Mouse (Mus musculus) spleen, adult 12 weeks (tissue): Measurements from ENCODE around the gene Ola1.

Source experiments
- DNase-seq: peaks from one replicate; pipeline ENCODE4 v3.0.0; 2022; ENCODE audit warnings: low spot score

Ola1 gene

DNA sequence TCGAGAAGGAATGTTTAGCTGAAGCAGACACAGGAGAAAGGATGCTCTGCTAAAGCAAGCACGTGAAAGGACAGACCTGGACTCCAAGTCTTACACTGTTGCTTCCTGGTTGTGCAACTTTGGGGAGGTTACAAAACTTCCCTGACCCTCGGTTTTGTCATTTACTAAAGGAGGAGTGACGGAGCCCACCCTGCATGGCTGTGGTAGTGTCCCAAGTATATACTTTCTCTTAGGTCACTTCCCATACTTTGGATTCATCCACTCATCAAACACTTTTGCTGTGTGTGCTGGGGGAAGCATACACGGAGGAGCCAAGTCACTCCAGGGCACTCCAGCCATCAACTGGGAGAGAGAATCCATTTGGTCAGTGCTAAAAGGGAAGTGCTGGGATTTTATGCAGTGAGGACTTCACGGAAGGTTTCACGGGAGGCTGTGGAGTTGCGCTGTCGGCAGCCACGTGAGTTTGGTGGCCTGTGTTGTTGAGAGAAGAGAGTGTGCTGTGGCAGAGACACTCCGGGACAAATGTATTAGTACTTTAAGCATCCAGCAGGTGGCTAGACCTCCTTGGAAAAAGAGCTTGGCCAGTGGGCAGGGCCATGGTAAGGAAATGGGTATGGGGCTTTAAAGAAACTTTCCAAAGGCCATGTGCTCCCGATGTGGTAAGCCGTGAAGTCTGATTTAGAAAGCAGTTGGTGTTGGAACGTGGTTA, 154.7 kb downstream of the Ola1 start:
- DNase-seq = no peak

DNA sequence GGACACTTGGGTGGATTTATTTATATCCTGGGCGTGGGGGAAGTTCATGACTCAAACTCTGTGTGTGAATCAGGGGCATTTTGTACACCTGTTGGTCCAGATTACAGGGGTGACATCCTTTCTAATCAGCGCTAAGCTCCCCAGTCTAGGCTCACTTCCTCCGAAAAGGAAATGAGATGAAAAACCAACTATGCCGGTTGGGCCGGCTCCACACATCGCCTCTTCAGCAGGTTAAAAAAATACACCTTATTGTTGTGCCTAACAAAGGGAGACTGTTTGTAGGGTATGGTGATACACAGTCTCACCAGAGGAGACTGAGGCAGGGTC, 158.5 kb downstream of the Ola1 start:
- DNase-seq = no peak

DNA sequence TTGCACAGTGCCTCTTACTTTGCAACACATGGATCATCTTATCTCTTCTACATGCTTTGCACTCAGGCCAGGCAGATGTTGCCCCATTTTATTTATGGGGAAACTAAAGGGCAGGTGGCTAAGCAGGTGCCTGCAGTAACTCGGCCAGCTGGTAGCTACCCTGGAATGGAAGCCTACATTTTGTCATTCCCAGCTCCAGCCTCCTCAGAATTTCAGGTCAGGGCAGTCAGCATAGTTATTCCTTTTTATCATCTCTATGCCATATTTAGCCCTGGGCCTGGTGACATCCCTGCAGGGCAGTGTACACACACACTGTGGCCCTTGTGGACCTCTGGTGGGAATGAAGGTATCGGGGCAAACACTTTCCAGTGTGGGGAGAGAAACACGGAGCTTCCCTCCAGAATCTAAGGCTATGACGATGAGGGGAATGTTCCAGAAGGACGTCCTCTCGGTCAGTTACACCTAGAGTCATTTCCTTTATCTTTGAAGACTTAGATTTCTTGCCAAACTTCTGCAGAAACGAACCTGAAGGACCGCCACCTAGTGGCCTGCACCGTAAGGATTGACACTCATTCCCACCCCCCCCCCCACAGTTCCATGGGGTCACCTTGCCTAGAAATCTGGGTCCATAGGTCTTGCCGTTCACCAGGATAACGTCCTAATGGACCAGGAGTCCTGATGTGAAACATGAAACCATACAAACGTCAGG, 159.0 kb downstream of the Ola1 start:
- DNase-seq = peak; percentile 31

DNA sequence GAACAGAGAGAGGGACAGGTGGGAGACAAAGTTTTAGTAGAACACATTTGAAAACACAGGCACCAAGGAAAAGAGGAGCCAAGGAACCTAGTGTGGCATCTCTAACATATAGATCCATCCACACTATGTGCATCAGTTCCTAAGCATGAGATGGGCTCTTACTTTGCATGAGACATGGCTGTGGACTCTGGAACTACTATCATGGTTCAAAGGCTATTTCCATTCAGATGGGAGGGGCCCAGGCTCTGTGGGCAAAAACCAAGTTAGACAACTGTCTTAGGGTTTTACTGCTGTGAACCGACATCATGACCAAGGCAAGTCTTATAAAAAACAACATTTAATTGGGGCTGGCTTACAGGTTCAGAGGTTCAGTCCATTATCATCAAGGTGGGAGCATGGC, 160.4 kb downstream of the Ola1 start:
- no peak for DNase-seq

DNA sequence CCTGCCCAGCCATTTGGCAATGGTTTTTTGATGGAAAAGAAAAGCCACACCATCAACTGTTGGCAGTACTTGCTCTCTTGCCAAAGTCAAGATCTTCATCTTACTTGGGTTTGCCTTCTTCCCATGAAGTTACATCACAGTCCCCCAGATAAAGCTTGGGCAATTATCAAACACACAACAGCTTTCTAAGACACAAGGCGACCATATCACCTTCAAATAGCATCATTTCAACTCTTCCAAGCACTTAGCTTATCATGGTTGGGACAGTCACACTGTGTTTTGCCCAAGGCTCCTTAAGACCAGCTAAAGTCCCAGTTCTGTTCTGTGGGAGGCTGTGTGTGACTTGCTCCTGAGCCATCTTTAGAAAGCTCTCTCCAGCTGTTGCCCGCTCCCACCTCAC, 161.1 kb downstream of the Ola1 start:
- DNase-seq = no peak

DNA sequence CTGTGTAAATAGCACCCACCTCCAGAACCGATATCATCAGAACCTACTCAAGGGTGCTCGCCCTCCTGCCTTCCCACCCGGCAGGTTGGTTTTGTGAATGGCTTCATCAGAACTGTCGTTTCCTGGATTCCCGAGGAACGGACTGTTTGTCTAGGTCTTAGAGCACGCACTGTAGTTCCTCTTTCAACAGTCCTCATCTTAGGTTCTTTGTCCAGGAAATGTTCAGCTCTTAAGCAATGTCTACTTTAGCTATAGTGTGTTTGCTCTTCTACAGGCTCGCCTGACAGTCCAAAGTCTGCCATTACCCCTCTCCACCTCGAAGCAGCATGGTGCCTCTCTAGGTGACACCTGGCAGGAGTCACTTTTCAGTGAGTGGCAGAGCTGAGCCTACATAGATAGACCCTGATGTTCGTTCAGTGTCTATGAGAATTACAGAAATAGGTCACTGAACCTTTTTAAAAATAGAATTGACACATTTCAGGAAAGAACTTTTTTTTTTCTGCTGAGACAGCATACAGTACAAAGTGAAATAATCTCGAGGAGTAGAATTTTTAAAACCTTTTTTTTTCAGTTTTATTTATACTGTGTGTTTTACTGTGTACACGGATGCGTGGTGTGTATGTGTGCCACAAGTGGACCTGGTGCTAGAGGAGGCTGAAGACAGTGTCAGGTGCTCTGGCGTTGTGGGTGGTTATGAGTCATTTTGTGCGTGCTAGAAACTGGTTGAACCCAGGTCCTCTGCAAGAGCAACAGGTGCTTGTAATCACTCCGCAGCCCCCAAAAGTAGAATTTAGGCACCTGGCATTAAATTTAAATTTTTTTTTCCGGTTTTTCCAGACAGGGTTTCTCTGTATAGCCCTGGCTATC, 162.4 kb downstream of the Ola1 start:
- DNase-seq = no peak

DNA sequence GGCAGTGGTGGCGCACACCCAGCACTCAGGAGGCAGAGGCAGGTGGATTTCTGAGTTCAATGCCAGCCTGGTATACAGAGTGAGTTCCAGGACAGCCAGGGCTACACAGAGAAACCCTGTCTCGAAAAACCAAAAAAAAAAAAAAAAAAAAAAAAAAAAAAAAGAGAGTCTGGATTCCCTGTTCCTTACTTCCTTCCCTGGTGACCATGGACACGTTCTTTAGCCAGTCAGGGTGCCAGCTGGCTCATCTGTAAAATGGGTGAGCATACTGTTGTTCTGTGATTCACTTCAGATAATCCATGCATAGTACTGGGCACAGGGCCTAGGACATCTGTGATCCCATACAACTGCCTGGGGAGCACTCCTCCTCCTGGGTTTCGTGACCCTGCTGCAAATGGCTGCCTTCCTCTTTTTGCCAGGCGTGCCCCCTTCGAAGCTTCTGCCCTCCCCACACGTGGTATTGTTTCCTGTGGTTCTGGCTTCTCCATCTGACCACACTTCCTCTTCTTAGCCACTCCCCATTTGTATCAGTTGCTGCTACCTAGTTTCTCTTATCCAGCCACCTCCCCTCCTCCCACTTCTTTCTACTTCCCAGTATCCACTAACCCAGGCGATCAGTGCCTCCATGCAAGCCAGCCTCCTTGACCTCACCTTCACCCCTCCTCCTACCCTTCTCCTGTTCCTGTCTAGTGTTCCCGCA, 164.8 kb downstream of the Ola1 start:
- DNase-seq = peak; percentile 45

DNA sequence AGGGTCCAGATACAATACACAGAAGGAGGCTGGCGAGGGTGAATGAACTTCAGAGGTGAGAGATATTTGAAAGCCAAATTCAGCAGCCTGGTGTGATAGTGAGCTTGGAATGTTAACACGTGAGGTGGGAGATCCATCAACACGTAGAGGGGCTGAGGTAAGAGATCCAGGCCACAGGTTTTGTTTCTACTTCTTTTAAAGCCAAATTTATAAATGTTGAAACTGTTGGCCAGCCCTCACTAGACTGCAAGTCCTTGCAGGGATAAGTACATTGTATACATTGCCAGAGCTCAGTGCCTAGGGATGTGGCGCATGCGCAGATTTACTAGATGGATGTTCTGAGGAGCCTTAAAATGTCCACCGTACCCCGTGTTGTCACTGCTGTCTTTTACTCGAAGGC, 168.3 kb downstream of the Ola1 start:
- no peak for DNase-seq

DNA sequence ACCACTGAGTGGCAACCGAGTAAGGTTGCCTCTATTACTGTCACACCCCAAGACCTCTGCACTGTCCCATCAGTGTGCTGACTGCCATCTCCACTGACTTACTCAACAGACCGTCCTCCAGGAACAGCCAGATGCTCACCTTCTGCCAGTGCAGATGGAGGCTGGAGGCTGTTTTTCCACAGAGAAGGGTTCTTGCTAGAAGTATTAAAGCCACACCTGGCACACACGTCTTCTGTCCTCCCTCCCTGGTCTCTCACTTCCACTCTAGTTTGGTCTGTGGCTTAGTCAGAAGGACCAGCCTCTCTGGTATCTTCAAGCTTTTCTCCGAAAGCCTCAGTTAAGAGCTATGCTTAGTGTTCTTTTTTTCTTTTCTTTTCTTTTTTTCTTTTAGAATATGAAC, 168.7 kb downstream of the Ola1 start:
- DNase-seq = no peak

DNA sequence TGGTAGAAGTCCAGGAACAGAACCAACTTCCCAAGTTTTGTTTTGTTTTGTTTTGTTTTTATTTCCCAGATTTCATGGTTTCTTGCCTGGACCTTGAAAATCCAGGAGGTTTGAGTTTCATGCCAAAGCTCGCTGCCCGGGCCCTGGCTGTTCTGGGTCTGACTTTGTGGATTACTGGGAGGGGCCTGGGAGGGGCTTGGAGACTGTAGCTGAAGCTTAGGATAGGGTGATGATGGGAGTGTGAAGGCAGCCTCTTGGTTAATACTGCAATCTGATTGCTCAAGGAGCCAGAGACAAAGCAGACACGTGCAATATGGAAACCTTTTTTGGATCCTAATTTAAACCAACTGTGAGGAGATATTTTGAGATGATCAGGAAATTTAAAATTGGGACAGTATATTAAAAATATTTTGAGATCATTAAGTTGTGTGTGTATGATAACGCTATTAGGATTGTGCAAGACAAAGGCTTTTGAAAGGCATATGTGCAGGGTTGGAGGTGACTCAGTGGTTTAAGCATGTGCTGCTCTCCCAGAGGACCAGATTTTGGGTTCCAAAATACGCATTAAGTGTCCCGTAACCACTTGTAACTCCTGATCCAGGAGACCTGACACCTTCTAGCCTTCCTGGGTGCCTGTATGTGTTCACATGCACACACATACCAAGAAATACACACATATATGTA, 169.6 kb downstream of the Ola1 start:
- DNase-seq = no peak

DNA sequence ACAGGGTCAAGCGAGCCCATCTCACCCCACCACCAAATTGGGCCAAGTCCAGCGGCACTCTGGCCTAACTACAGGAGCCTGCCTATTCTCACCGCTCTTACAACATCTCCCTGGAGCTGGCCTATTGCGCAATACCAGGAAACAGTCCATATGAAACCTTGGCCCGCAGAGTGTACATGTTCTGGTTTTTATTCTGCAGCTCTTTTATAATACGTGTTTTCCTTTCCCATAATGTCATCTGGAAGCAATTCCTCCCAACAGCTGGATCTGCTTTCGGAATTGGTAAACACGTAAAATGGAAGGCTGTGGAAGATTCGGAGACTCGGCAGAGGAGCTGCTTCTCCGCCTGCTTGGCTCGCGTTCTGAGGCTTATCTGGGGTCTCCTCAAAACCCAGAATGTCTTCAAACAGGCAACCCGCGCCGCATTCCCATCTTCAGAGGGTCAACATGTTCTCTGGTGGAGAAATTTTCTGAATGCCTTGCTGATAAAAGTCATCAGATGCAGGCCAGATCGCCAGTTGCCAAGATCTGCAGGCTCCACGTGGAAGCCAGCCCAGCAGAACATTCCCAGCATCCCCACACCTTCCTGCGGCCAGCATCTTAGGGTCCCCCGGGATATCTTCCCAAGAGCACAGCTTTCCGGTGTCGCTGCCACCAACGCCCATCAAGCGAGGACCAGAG, 171.5 kb downstream of the Ola1 start:
- no peak for DNase-seq

DNA sequence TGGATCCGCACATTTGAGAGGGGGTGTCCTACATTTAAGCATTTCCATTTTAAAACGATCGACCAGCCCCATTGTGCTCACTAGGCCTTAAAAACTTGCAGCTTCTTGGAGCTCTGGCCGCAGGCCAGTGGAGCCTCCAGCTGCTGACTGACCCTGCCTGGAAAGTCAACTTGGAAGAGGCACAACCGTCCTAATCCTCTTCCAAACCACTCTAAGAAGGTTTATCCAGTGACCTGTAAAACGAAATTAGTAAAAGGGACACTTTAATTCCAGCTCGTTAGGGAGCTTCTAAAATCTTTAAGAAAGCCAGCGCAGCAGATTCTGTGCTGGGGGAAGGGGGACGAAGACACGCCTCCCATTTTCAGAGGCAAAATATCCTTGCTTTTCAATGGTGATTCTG, 172.1 kb downstream of the Ola1 start:
- DNase-seq = no peak

DNA sequence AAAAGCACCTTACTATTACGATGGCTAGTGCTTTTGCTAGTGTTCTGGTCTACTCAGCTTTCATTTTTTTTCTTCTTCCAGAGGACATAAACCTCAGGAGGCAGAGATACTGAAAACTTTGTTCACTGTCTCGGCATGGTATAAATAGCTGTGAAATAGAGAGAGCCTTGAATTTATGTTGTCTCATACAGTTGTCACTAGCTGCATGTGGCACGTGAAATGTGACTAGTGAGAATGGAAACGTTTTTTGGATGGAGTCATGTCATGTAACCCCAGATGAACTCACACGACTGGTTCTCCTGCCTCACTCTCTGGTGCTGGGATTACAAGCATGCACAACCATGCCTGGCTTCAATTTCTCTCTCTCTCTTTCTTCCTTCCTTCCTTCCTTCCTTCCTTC, 173.2 kb downstream of the Ola1 start:
- DNase-seq = no peak
